Mouse (Mus musculus) gastrocnemius, postnatal 25 days (tissue): Measurements from ENCODE around the gene Serpinb6a. TPM values are rescaled to one million over a fixed set of nuclear protein-coding genes. Genes with fewer than 3 reads are reported as not detected.

Experiments used
- DNase-seq: peaks from one replicate; pipeline ENCODE4 v3.0.0; 2022
- total RNA-seq, 2 experiments: library from RNA; stranded (reverse); gene quantifications; 1 replicate in 1 of 2; 2 replicates in 1 of 2; pipeline ENCODE4 v1.2.3; 2021

Serpinb6a gene
- total RNA-seq, 2 experiments from 2014 or later: 90.9 to 96.4 TPM

DNA sequence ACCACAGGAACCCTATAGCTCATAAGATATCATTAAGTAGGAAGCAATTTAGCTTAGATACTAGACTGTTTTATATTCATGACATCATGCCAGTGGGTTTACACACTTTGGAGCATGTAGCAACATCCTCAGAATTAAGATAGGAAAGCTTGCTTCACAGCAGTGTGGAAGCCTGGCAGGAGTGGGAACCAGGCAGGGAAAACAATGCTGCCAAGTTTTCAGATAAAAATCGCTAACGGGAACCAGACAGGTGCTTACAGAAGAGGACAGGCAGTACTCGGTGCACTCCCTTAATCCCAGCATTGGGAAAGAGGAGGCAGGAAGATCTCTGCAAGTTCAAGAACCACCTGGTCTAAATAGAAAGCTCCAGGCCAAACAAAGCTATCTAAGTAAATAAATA, 95.8 kb downstream of the Serpinb6a start:
- DNase-seq: no peak

DNA sequence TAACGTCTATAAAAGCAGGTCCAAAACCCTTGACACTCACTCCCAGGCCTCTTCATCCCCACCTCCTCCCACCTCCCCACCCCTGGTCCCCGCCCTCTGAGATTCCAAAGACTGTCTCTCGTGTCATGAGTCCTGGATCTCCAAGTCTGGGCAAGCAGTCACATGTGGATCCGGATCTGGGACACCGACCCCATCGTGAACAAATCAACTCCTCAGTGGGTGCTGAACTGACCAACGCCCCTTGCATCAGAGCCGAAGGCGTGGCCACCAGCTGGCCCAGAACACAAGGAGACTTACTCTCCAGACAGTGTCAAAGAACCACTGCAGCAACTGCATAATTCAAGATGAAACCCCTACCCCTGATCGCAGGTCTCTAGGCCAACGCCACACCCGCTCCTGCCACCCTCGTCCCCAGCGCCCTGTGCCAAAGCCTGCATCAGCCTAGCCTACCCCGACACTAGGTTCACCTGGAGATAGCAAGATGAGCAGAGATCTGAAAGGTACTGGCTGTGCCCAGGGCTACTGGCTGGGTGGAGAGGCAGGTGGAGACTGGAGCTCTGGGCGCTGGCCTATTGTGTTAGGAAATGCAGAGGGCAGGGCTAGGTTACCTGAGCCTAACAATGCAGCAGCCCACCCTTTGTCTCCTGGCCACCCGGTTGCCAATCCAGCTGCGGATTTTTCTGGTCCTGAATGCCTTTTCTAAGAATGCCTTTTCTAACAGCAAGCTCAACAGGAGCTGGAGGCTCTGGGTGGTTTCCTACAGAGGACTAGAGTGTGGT, 97.2 kb downstream of the Serpinb6a start, which contains the start of gene Serpinb6c:
Gene Serpinb6c (minus strand): TSS at position 533 of the 779 bp plus-strand sequence.
- DNase-seq: no peak

DNA sequence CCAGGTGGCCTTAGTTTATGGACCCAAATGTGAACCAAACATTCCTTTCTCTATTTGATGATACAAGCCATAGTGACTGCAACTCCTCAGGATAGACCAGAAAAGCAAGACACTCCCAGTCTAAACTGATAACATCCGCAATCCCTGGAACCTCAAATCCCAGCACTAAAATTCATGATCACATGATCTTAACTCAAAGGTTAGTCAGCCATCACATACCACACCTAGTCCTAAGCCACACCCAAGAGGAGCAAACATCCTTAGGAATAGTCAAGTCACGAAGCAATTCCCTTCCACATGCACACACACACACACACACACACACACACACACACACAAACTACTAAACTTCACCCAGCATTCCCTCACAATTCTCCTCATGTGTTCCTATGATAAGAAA, 99.3 kb downstream of the Serpinb6a start:
- DNase-seq: no peak

DNA sequence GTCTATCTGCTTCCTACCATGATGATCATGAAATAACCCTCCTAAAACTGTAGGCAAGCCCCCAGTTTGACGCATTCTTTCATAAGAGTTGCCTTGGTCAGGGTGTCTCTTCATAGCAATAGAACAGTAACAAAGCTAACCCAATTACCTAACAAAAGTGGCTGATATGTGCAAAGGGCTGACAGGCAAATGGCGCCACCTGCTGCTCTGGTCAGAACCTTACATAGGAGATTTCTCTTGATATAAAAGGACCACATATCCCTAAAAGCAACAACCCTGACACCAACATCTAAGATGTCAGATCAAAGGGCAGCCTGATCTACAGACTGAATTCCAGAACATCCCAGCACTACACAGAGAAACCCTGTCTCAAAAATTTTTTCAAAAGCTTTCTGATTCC, 108.4 kb downstream of the Serpinb6a start:
- DNase-seq: no peak

Other genes starting within 250 kb of the Serpinb6a start
- gene Serpinb6e, start 159.4 kb downstream of the Serpinb6a start, total RNA-seq: not detected
- under 1 TPM in 1 of 2 experiments, not detected in 1; 0.20 TPM for gene Serpinb6c, start 97.1 kb downstream of the Serpinb6a start, total RNA-seq
- 10 to 100 TPM; 14.6 to 15.6 TPM for gene Nqo2, start 38.1 kb downstream of the Serpinb6a start, total RNA-seq
- 1 to 10 TPM; 4.3 to 4.4 TPM for gene Ripk1, start 431 bp downstream of the Serpinb6a start, total RNA-seq
- gene Bphl, start 34.8 kb upstream of the Serpinb6a start, total RNA-seq: 10 to 100 TPM; 23.7 TPM
- 10 to 100 TPM; 13.6 to 14.8 TPM for gene Tubb2a, start 75.2 kb upstream of the Serpinb6a start, total RNA-seq
- 1 to 10 TPM; 2.3 to 3.6 TPM for gene Tubb2b, start 127.7 kb upstream of the Serpinb6a start, total RNA-seq
- 10 to 100 TPM; 15.9 to 16.2 TPM for gene Psmg4, start 160.2 kb upstream of the Serpinb6a start, total RNA-seq